Mouse (Mus musculus) forebrain, embryonic 16.5 days (tissue): ENCODE measurements around the gene Ak5. TPM values are rescaled to one million over a fixed set of nuclear protein-coding genes. Genes with fewer than 3 reads are reported as not detected.

Experiments used
- ATAC-seq: fragments of 200-750 bp; cut with Nextera tagmentation; 2 replicates; pipeline ENCODE4 v1.8.0; 2017; ENCODE audit warnings: mild to moderate bottlenecking, moderate library complexity
- H3K27ac ChIP-seq: fragments of 300-500 bp; sonication (generic); 2 replicates; pipeline ENCODE4 v1.5.1; 2014; ENCODE audit warnings: low read length, control low read depth
- H3K27me3 ChIP-seq: fragments of 300-500 bp; sonication (generic); replicated peaks from 2 replicates; pipeline ENCODE4 v1.6.1; 2014; ENCODE audit warnings: low read length; ENCODE audit not compliant: control insufficient read depth, insufficient read depth
- H3K36me3 ChIP-seq: fragments of 300-500 bp; sonication (generic); 2 replicates; pipeline ENCODE4 v1.6.1; 2014; ENCODE audit not compliant: control insufficient read depth, insufficient read depth
- H3K4me1 ChIP-seq: fragments of 300-500 bp; sonication (generic); replicated peaks from 2 replicates; pipeline ENCODE4 v1.6.1; 2014; ENCODE audit warnings: low read length; ENCODE audit not compliant: control insufficient read depth, insufficient read depth
- H3K4me2 ChIP-seq: fragments of 300-500 bp; sonication (generic); 2 replicates; pipeline ENCODE4 v1.6.1; 2014; ENCODE audit warnings: mild to moderate bottlenecking, low read length, control low read depth
- H3K4me3 ChIP-seq: fragments of 300-500 bp; sonication (generic); replicated peaks from 2 replicates; pipeline ENCODE4 v1.5.1; 2014; ENCODE audit warnings: mild to moderate bottlenecking, low read length, control low read depth
- H3K9ac ChIP-seq: fragments of 300-500 bp; sonication (generic); replicated peaks from 2 replicates; pipeline ENCODE4 v1.6.1; 2014; ENCODE audit warnings: low read depth, low read length, control low read depth
- H3K9me3 ChIP-seq: fragments of 300-500 bp; sonication (generic); 2 replicates; pipeline ENCODE4 v1.6.1; 2016; ENCODE audit warnings: low read length; ENCODE audit not compliant: control insufficient read depth
- WGBS: fragments of 180-500 bp; shearing (Covaris S2); extraction: QIAGEN DNeasy Blood & Tissue Kit; methylation state at CpG from one replicate; pipeline ENCODE4 v1.1.7; 2014; 5-methylcytosine and 5-hydroxymethylcytosine counted together
- polyA plus RNA-seq: library from polyadenylated mRNA; unstranded; fragments of >200 nt; fragmentation: Nextera tagmentation; extraction: Ambion mirVana; gene quantifications from 2 replicates; pipeline ENCODE4 v1.2.1, GENCODE M21; 2015

The Ak5 gene
- polyA plus RNA-seq, 1 experiment from 2014 or later = 10.9 TPM

DNA sequence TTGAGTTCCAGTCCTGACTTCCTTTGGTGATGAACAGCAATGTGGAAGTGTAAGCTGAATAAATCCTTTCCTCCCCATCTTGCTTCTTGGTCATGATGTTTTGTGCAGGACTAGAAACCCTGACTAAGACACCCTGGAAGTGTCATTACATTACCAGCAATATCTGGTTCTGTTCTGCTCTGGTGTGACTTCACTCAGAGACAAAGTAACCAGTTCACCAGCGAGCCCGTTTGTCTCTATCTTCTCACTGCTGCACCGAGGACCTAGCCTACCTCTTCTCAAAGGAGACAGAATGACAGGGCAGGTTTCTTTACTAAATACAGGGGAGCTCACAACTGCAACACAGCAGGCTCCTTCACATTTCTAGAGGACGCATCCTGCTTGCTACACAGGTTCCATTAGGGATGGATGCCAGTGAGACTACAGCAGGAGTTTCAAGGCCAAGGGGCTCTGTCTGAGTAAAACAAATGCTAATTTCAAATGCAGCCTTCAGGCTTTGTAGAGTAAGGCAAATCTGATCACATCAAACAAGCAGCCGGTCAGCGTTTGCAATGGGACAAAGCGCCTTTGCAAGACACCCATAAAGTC lies 117.5 kb downstream of the Ak5 start:
- WGBS = 79% methylated on average over 7 of the region's 7 CpGs
- no peak overlapping the region for H3K4me3 ChIP-seq
- no peak overlapping the region for H3K9ac ChIP-seq
- H3K27ac ChIP-seq = no peak overlapping the region
- no peaks in the 10 kb centered on the region for H3K36me3 ChIP-seq
- no peaks in the 10 kb centered on the region for H3K27me3 ChIP-seq
- ATAC-seq = no peak
- H3K9me3 ChIP-seq = no peaks in the 10 kb centered on the region
- no peak overlapping the region for H3K4me2 ChIP-seq
- no peaks in the 10 kb centered on the region for H3K4me1 ChIP-seq

DNA sequence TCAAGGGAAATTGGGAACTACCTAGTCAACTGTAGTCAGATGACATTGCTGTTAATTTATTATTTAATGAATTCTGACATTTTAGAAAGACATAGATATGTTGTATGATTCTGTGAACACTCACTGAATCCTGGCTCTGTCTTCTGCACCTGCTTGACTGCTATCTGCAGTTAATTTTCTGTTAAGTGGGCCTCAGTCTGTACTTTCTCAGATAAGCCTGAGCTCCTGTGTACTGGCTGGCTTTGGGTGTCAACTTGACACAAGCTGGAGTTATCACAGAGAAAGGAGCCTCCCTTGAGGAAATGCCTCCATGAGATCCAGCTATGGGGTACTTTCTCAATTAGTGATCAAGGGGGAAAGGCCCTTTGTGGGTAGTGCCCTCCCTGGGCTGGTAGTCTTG lies 118.1 kb downstream of the Ak5 start:
- Histone ChIP-seq H3K4me3 (no peak overlapping the region), H3K4me2 (no peak overlapping the region), H3K9ac (no peak overlapping the region), H3K27ac (no peak overlapping the region), H3K36me3 (no peaks in the 10 kb centered on the region), H3K4me1 (no peaks in the 10 kb centered on the region), H3K9me3 (no peaks in the 10 kb centered on the region), H3K27me3 (no peaks in the 10 kb centered on the region)
- no peak for ATAC-seq

DNA sequence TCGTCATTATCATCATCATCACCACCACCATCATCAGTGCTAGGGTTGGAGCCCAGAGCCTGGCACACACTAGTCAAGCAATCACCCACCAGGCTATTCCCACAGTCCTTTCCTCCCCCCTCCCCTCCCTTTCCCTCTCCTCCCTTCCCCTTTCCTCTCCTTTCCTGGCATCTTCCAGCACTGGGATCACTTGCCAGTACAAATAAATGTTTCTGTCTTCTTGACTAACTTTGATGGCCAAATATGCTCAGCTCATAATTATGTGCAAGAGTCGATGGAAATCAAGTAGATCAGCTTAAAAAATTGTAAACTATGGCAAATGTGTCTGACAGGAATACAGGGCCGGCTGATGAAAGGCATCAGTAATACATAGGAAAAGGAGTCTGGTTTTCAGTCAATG lies 123.2 kb downstream of the Ak5 start:
- Histone ChIP-seq H3K27ac (no peak overlapping the region), H3K4me2 (no peak overlapping the region), H3K9me3 (no peaks in the 10 kb centered on the region), H3K36me3 (no peaks in the 10 kb centered on the region), H3K4me1 (no peaks in the 10 kb centered on the region), H3K9ac (no peak overlapping the region), H3K4me3 (no peak overlapping the region), H3K27me3 (no peaks in the 10 kb centered on the region)
- ATAC-seq = no peak
- 82% methylated on average over 3 of the region's 3 CpGs for WGBS

DNA sequence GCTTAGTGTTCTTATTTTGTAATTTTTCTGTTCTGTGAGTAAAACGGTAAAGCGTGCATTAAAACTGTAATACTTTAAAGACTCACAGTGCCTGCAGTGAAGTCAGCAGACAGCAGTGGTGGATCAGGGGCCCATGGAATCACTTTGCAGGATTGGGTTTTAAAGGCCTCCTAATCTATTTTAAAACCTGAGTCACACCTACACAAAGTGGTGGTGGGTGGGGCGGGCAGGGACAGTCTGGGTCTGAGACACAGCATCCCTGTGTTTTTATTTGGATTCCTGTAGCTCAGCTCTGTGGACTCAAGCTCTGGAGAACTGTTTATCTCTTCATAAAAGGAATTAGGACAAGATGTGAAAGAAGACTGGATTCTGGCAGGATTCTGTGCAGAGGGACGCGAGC lies 125.9 kb downstream of the Ak5 start:
- Histone ChIP-seq H3K4me2 (no peak overlapping the region), H3K27me3 (no peaks in the 10 kb centered on the region), H3K9me3 (no peaks in the 10 kb centered on the region), H3K36me3 (no peaks in the 10 kb centered on the region), H3K9ac (no peak overlapping the region), H3K4me3 (no peak overlapping the region), H3K4me1 (no peaks in the 10 kb centered on the region), H3K27ac (no peak overlapping the region)
- WGBS = 75% methylated on average over 5 of the region's 5 CpGs
- no peak for ATAC-seq

DNA sequence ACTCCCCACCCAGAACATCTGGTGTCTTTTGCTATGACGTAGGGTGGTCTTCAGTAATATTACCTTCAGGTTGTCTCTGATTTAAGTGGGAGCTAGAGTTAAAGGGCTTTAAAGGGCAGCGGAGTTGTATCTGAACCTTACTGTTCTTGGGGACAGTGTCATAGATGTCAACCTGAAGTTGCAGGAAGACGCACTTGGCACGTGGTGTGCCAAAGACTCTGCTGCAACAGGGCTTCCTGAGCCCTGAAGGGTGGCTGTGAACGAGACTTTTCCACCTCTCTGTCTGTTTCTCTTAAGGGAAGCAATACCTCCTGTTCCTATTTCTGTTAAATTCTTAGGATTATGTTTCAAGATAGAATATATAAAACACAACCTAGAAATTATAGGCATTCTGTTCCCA lies 137.8 kb downstream of the Ak5 start:
- no peak overlapping the region for H3K4me2 ChIP-seq
- no peak overlapping the region for H3K4me3 ChIP-seq
- 0 out of 2 replicates have a peak, but pooled peaks cover 3% of the 10 kb centered on the region for H3K4me1 ChIP-seq
- no peak overlapping the region for H3K27ac ChIP-seq
- no peak for ATAC-seq
- H3K27me3 ChIP-seq = no peaks in the 10 kb centered on the region
- no peak overlapping the region for H3K9ac ChIP-seq
- no peaks in the 10 kb centered on the region for H3K36me3 ChIP-seq
- WGBS = 91% methylated on average over 5 of the region's 5 CpGs
- no peaks in the 10 kb centered on the region for H3K9me3 ChIP-seq

- H3K4me3 ChIP-seq = no peak overlapping the region
- ATAC-seq = no peak
- H3K27me3 ChIP-seq = no peaks in the 10 kb centered on the region
- no peak overlapping the region for H3K27ac ChIP-seq
- no peaks in the 10 kb centered on the region for H3K36me3 ChIP-seq
- H3K9me3 ChIP-seq = no peaks in the 10 kb centered on the region
- H3K9ac ChIP-seq = no peak overlapping the region
- H3K4me2 ChIP-seq = no peak overlapping the region
- no peaks in the 10 kb centered on the region for H3K4me1 ChIP-seq
- WGBS = 71% methylated on average over 11 of the region's 11 CpGs
Measured at GRCm38 (mm10) chr3:152529058-152529972, 138.8 kb downstream of the Ak5 start.

GRCm38 (mm10) chr3:152526721-152527120 lies 141.4 kb downstream of the Ak5 start:
- Histone ChIP-seq H3K27me3 (no peaks in the 10 kb centered on the region), H3K9ac (no peak overlapping the region), H3K4me3 (no peak overlapping the region), H3K4me1 (no peaks in the 10 kb centered on the region), H3K9me3 (no peaks in the 10 kb centered on the region), H3K4me2 (no peak overlapping the region), H3K36me3 (no peaks in the 10 kb centered on the region), H3K27ac (no peak overlapping the region)
- ATAC-seq = no peak
- 80% methylated on average over 8 of the region's 8 CpGs for WGBS

GRCm38 (mm10) chr3:152523315-152523638 lies 144.9 kb downstream of the Ak5 start:
- 77% methylated on average over 4 of the region's 4 CpGs for WGBS
- no peaks in the 10 kb centered on the region for H3K9me3 ChIP-seq
- H3K27me3 ChIP-seq = no peaks in the 10 kb centered on the region
- H3K4me3 ChIP-seq = no peak overlapping the region
- no peak for ATAC-seq
- no peak overlapping the region for H3K9ac ChIP-seq
- no peak overlapping the region for H3K4me2 ChIP-seq
- H3K4me1 ChIP-seq = no peaks in the 10 kb centered on the region
- H3K27ac ChIP-seq = no peak overlapping the region
- H3K36me3 ChIP-seq = no peaks in the 10 kb centered on the region

- Histone ChIP-seq H3K4me1 (no peaks in the 10 kb centered on the region), H3K27me3 (no peaks in the 10 kb centered on the region), H3K4me3 (no peak overlapping the region), H3K36me3 (no peaks in the 10 kb centered on the region), H3K4me2 (no peak overlapping the region), H3K27ac (no peak overlapping the region), H3K9me3 (no peaks in the 10 kb centered on the region), H3K9ac (no peak overlapping the region)
- WGBS = 84% methylated on average over 6 of the region's 6 CpGs
- no peak for ATAC-seq
Measured at GRCm38 (mm10) chr3:152522634-152523314, 145.4 kb downstream of the Ak5 start.
